Mouse (Mus musculus) ES-E14 (cell line): ENCODE measurements around the gene Cdkn2aipnl. TPM values are rescaled to one million over a fixed set of nuclear protein-coding genes. Genes with fewer than 3 reads are reported as not detected.

Experiments
- DNase-seq: peaks from one replicate; pipeline ENCODE4 v3.0.0-alpha.2; 2013; ENCODE audit warnings: low read depth, low spot score
- H3K27ac ChIP-seq: 2 replicates; pipeline ENCODE4 v1.5.1; 2012; ENCODE audit warnings: low read depth, mild to moderate bottlenecking, low read length, moderate library complexity, mixed read lengths; ENCODE audit not compliant: poor library complexity, insufficient read depth, severe bottlenecking
- H3K36me3 ChIP-seq: 2 replicates; pipeline ENCODE4 v1.6.1; 2012; ENCODE audit warnings: mild to moderate bottlenecking, low read length, moderate library complexity, mixed read lengths; ENCODE audit not compliant: control insufficient read depth, poor library complexity, insufficient read depth, severe bottlenecking
- H3K4me1 ChIP-seq, 2 experiments: fragments of 150-350 bp in 1 of 2; sonication (generic) in 1 of 2; 2 replicates each; pipeline ENCODE4 v1.6.1; 2012; ENCODE audit warnings: low read length in 2 of 2, mild to moderate bottlenecking in 1 of 2, mixed read lengths in 1 of 2; ENCODE audit not compliant: control insufficient read depth in 2 of 2, insufficient read depth in 2 of 2, poor library complexity in 1 of 2
- H3K4me3 ChIP-seq, 2 experiments: fragments of 150-350 bp in 1 of 2; sonication (generic) in 1 of 2; 2 replicates each; pipeline ENCODE4 v1.5.1; 2012; ENCODE audit warnings: low read length in 2 of 2, low read depth in 1 of 2, mild to moderate bottlenecking in 1 of 2, mixed read lengths in 1 of 2; ENCODE audit not compliant: insufficient read depth in 1 of 2, poor library complexity in 1 of 2, severe bottlenecking in 1 of 2
- H3K9ac ChIP-seq: 2 replicates; pipeline ENCODE4 v1.6.1; 2012; ENCODE audit warnings: low read depth, mild to moderate bottlenecking, low read length, mixed read lengths; ENCODE audit not compliant: poor library complexity, insufficient read depth, severe bottlenecking
- H3K9me3 ChIP-seq: fragments of 150-350 bp; sonication (generic); 2 replicates; pipeline ENCODE4 v1.6.1; 2012; ENCODE audit warnings: low read depth, mild to moderate bottlenecking, low read length; ENCODE audit not compliant: control insufficient read depth, insufficient read depth
- CHD2 ChIP-seq: IDR thresholded peaks from 2 replicates; pipeline ENCODE4 v1.6.1; 2014; ENCODE audit warnings: mild to moderate bottlenecking, low read depth, low read length, inconsistent platforms
- HCFC1 ChIP-seq: IDR thresholded peaks from 2 replicates; pipeline ENCODE4 v1.6.1; 2012; ENCODE audit warnings: low read length, inconsistent platforms, borderline replicate concordance; ENCODE audit not compliant: insufficient read depth
- MAFK ChIP-seq: IDR thresholded peaks from 2 replicates; pipeline ENCODE4 v1.6.1; 2014; ENCODE audit warnings: mild to moderate bottlenecking, low read depth, low read length, inconsistent platforms; ENCODE audit not compliant: insufficient read depth
- ZC3H11A ChIP-seq: IDR thresholded peaks from 2 replicates; pipeline ENCODE4 v1.6.1; 2012; ENCODE audit warnings: low read depth, mild to moderate bottlenecking, inconsistent platforms, low read length, borderline replicate concordance
- ZNF384 ChIP-seq: IDR thresholded peaks from 2 replicates; pipeline ENCODE4 v1.6.1; 2012; ENCODE audit warnings: low read depth, low read length, inconsistent platforms
- in situ Hi-C, 2 experiments: fragments of 600-800 bp; cut with MboI; formaldehyde crosslinking; loops; one replicate each; pipeline ENCODE4 v1.15.1; 2025; ENCODE audit warnings: low sequenced_read_pairs in 2 of 2, inconsistent platforms in 1 of 2; ENCODE audit not compliant: unreplicated experiment in 2 of 2
- total RNA-seq: library from RNA; depleted of rRNA; stranded (reverse); fragments of 300-350 nt; gene quantifications from 2 replicates; pipeline ENCODE4 v1.2.3, GENCODE M21; 2012

Gene Cdkn2aipnl
- total RNA-seq, 1 experiment = 61.7 TPM

GRCm38 (mm10) chr11:51960061-51960460 is 7.4 kb upstream of the Cdkn2aipnl start:
- TF ChIP-seq HCFC1 = no peak
- TF ChIP-seq CHD2 = no peak
- TF ChIP-seq ZNF384 = no peak
- TF ChIP-seq ZC3H11A = no peak
- no peak for TF ChIP-seq MAFK
- Histone ChIP-seq H3K9me3 (no peaks in the 10 kb centered on the region), H3K36me3 (no peaks in the 10 kb centered on the region), H3K4me3 (no peak overlapping the region), H3K9ac (no peak overlapping the region), H3K4me1 (no peaks in the 10 kb centered on the region), H3K27ac (no peak overlapping the region)
- no peak for DNase-seq
- in situ Hi-C loops = no loop called here

GRCm38 (mm10) chr11:51960967-51961471 is 6.4 kb upstream of the Cdkn2aipnl start:
- Histone ChIP-seq H3K27ac (no peak overlapping the region), H3K9ac (no peak overlapping the region), H3K4me1 (no peaks in the 10 kb centered on the region), H3K36me3 (no peaks in the 10 kb centered on the region), H3K4me3 (no peak overlapping the region), H3K9me3 (no peaks in the 10 kb centered on the region)
- in situ Hi-C loops = no loop called here
- no peak for DNase-seq
- TF ChIP-seq CHD2 (no peak), MAFK (no peak), HCFC1 (no peak), ZC3H11A (no peak), ZNF384 (no peak)

GRCm38 (mm10) chr11:51961761-51962160 is 5.7 kb upstream of the Cdkn2aipnl start:
- Histone ChIP-seq H3K27ac (no peak overlapping the region), H3K9ac (no peak overlapping the region), H3K36me3 (no peaks in the 10 kb centered on the region), H3K9me3 (no peaks in the 10 kb centered on the region), H3K4me3 (no peak overlapping the region), H3K4me1 (no peaks in the 10 kb centered on the region)
- TF ChIP-seq ZNF384 = no peak
- TF ChIP-seq MAFK = no peak
- no peak for TF ChIP-seq CHD2
- no peak for TF ChIP-seq ZC3H11A
- TF ChIP-seq HCFC1 = no peak
- no peak for DNase-seq
- in situ Hi-C loops = no loop called here

- Histone ChIP-seq H3K9me3 (no peaks in the 10 kb centered on the region), H3K4me1 (no peaks in the 10 kb centered on the region), H3K9ac (no peak overlapping the region), H3K36me3 (no peaks in the 10 kb centered on the region), H3K4me3 (no peak overlapping the region), H3K27ac (no peak overlapping the region)
- DNase-seq = no peak
- in situ Hi-C loops = no loop called here
- TF ChIP-seq CHD2 (no peak), MAFK (no peak), ZC3H11A (no peak)
Observed at GRCm38 (mm10) chr11:51962277-51962676, 5.2 kb upstream of the Cdkn2aipnl start.

GRCm38 (mm10) chr11:51966651-51967050 is 810 bp upstream of the Cdkn2aipnl start:
- H3K9me3 ChIP-seq = no peaks in the 10 kb centered on the region
- peaks cover 14% of the 10 kb centered on the region for H3K36me3 ChIP-seq
- DNase-seq = no peak
- no peak overlapping the region for H3K9ac ChIP-seq
- no peak overlapping the region for H3K4me3 ChIP-seq
- peaks cover 0 to 5% of the 10 kb centered on the region in 2 experiments; a peak in 1 of 4 replicates for H3K4me1 ChIP-seq
- TF ChIP-seq HCFC1 (no peak), ZC3H11A (no peak)
- no peak overlapping the region for H3K27ac ChIP-seq
- in situ Hi-C loops = loop anchor here in 1 of 2 experiments (5.0 kb wide), 1 partner anchor 144 kb away; no protein-coding TSS in a partner anchor
